Mouse (Mus musculus) neural tube, embryonic 12.5 days (tissue): Measurements from ENCODE around the gene Hsd3b6. TPM values are rescaled to one million over a fixed set of nuclear protein-coding genes. Genes with fewer than 3 reads are reported as not detected.
"Not testable (repeated sequence)": the region's sequence is repeated elsewhere in the genome, so short reads cannot be mapped to it uniquely, and the experiment has no call there.

Experiments used
- ATAC-seq: fragments of 200-750 bp; cut with Nextera tagmentation; 2 replicates; pipeline ENCODE4 v1.8.0; 2017; ENCODE audit warnings: low read depth, mild to moderate bottlenecking, moderate TSS enrichment, moderate library complexity; ENCODE audit not compliant: low FRiP score
- H3K27ac ChIP-seq: fragments of 300-500 bp; sonication (generic); 2 replicates; pipeline ENCODE4 v1.5.1; 2016
- H3K27me3 ChIP-seq: fragments of 300-500 bp; sonication (generic); replicated peaks from 2 replicates; pipeline ENCODE4 v1.6.1; 2016; ENCODE audit warnings: mild to moderate bottlenecking
- H3K36me3 ChIP-seq: fragments of 300-500 bp; sonication (generic); 2 replicates; pipeline ENCODE4 v1.6.1; 2016; ENCODE audit warnings: mild to moderate bottlenecking
- H3K4me1 ChIP-seq: fragments of 300-500 bp; sonication (generic); 2 replicates; pipeline ENCODE4 v1.6.1; 2016
- H3K4me2 ChIP-seq: fragments of 300-500 bp; sonication (generic); replicated peaks from 2 replicates; pipeline ENCODE4 v1.6.1; 2016; ENCODE audit warnings: mild to moderate bottlenecking
- H3K4me3 ChIP-seq: fragments of 300-500 bp; sonication (generic); 2 replicates; pipeline ENCODE4 v1.5.1; 2016
- H3K9ac ChIP-seq: fragments of 300-500 bp; sonication (generic); 2 replicates; pipeline ENCODE4 v1.6.1; 2016; ENCODE audit warnings: mild to moderate bottlenecking
- H3K9me3 ChIP-seq: fragments of 300-500 bp; sonication (generic); 2 replicates; pipeline ENCODE4 v1.6.1; 2016; ENCODE audit warnings: mild to moderate bottlenecking
- WGBS: fragments of 180-500 bp; shearing (Covaris S2); methylation state at CpG from one replicate; pipeline ENCODE4 v1.1.7; 2016; 5-methylcytosine and 5-hydroxymethylcytosine counted together
- polyA plus RNA-seq: library from polyadenylated mRNA; unstranded; fragments of >200 nt; fragmentation: Nextera tagmentation; extraction: Ambion mirVana; gene quantifications from 2 replicates; pipeline ENCODE4 v1.2.1, GENCODE M21; 2016

The Hsd3b6 gene
- polyA plus RNA-seq, 1 experiment from 2014 or later: 28.8 TPM

GRCm38 (mm10) chr3:98805032-98805431, 9.2 kb downstream of the Hsd3b6 start:
- not testable (repeated sequence) for H3K9me3 ChIP-seq, H3K4me2 ChIP-seq, H3K9ac ChIP-seq, H3K4me3 ChIP-seq, H3K4me1 ChIP-seq, H3K27me3 ChIP-seq, ATAC-seq, H3K27ac ChIP-seq, H3K36me3 ChIP-seq
- 63% methylated on average over 3 of the region's 3 CpGs for WGBS

GRCm38 (mm10) chr3:98786551-98786950, 27.7 kb downstream of the Hsd3b6 start:
- no peak for ATAC-seq
- Histone ChIP-seq H3K9me3 (no peaks in the 10 kb centered on the region), H3K4me1 (no peaks in the 10 kb centered on the region), H3K36me3 (no peaks in the 10 kb centered on the region), H3K27ac (no peak overlapping the region), H3K4me2 (no peak overlapping the region), H3K9ac (no peak overlapping the region), H3K4me3 (no peak overlapping the region), H3K27me3 (no peaks in the 10 kb centered on the region)
- 79% methylated on average over 2 of the region's 2 CpGs for WGBS

- no peaks in the 10 kb centered on the region for H3K9me3 ChIP-seq
- no peaks in the 10 kb centered on the region for H3K27me3 ChIP-seq
- H3K4me2 ChIP-seq: no peak overlapping the region
- no peak for ATAC-seq
- no peak overlapping the region for H3K4me3 ChIP-seq
- H3K4me1 ChIP-seq: no peaks in the 10 kb centered on the region
- no peaks in the 10 kb centered on the region for H3K36me3 ChIP-seq
- no peak overlapping the region for H3K9ac ChIP-seq
- H3K27ac ChIP-seq: no peak overlapping the region
Measured at GRCm38 (mm10) chr3:98782181-98782868, 31.9 kb downstream of the Hsd3b6 start.

GRCm38 (mm10) chr3:98780921-98781320, 33.3 kb downstream of the Hsd3b6 start:
- Histone ChIP-seq H3K4me3 (no peak overlapping the region), H3K4me1 (no peaks in the 10 kb centered on the region), H3K9ac (no peak overlapping the region), H3K27me3 (no peaks in the 10 kb centered on the region), H3K27ac (no peak overlapping the region), H3K36me3 (no peaks in the 10 kb centered on the region), H3K4me2 (no peak overlapping the region), H3K9me3 (no peaks in the 10 kb centered on the region)
- ATAC-seq: no peak

GRCm38 (mm10) chr3:98764155-98764554, 50.1 kb downstream of the Hsd3b6 start:
- Histone ChIP-seq H3K9ac (no peak overlapping the region), H3K4me3 (no peak overlapping the region), H3K27ac (no peak overlapping the region), H3K4me1 (no peaks in the 10 kb centered on the region), H3K36me3 (no peaks in the 10 kb centered on the region), H3K27me3 (no peaks in the 10 kb centered on the region), H3K4me2 (no peak overlapping the region), H3K9me3 (no peaks in the 10 kb centered on the region)
- no peak for ATAC-seq

- Histone ChIP-seq H3K36me3 (no peaks in the 10 kb centered on the region), H3K9ac (no peak overlapping the region), H3K27ac (no peak overlapping the region), H3K4me3 (no peak overlapping the region), H3K4me2 (no peak overlapping the region), H3K4me1 (no peaks in the 10 kb centered on the region), H3K9me3 (no peaks in the 10 kb centered on the region), H3K27me3 (no peaks in the 10 kb centered on the region)
- no peak for ATAC-seq
- WGBS: 90% methylated on average over 3 of the region's 3 CpGs
Measured at GRCm38 (mm10) chr3:98756836-98757235, 57.4 kb downstream of the Hsd3b6 start.

Other genes with a start within 250 kb of the Hsd3b6 start
- not detected in 2 replicates for gene Gm10681, start 225.6 kb downstream of the Hsd3b6 start, polyA plus RNA-seq
- gene Hsd3b5, start 184.2 kb downstream of the Hsd3b6 start, polyA plus RNA-seq: not detected in 2 replicates
- gene Hsd3b2, start 89.9 kb downstream of the Hsd3b6 start, polyA plus RNA-seq: not detected in 2 replicates
- gene Hsd3b3, start 51.3 kb downstream of the Hsd3b6 start, polyA plus RNA-seq: 0.08 and 0.23 TPM in 2 replicates
- gene Hsd3b1, start 45.4 kb upstream of the Hsd3b6 start, polyA plus RNA-seq: 0.19 and 0.23 TPM in 2 replicates
- gene Hao2, start 78.8 kb upstream of the Hsd3b6 start, polyA plus RNA-seq: 0.09 TPM in 1 of 2 replicates, not detected in the other